Mouse (Mus musculus) spleen, adult 12 weeks (tissue): Measurements from ENCODE around the gene Tex48.

Experiments
- DNase-seq: peaks from one replicate; pipeline ENCODE4 v3.0.0; 2022; ENCODE audit warnings: low spot score

Tex48 gene

GRCm38 (mm10) chr4:63594459-63595110 is 27.6 kb downstream of the Tex48 start:
- no peak for DNase-seq

- DNase-seq, result no peak
Observed at GRCm38 (mm10) chr4:63590538-63590937, 31.7 kb downstream of the Tex48 start.

GRCm38 (mm10) chr4:63589987-63590386 is 32.2 kb downstream of the Tex48 start:
- no peak for DNase-seq

GRCm38 (mm10) chr4:63586240-63586639 is 36.0 kb downstream of the Tex48 start:
- DNase-seq, result no peak

- DNase-seq, result no peak
Observed at GRCm38 (mm10) chr4:63585216-63585615, 37.0 kb downstream of the Tex48 start.

GRCm38 (mm10) chr4:63582580-63582979 is 39.6 kb downstream of the Tex48 start:
- DNase-seq, result no peak

- DNase-seq, result no peak
Observed at GRCm38 (mm10) chr4:63580078-63580477, 42.1 kb downstream of the Tex48 start.

- no peak for DNase-seq
Observed at GRCm38 (mm10) chr4:63579649-63580048, 42.6 kb downstream of the Tex48 start.

GRCm38 (mm10) chr4:63572621-63573020 is 49.6 kb downstream of the Tex48 start:
- no peak for DNase-seq

GRCm38 (mm10) chr4:63570208-63570781 is 51.9 kb downstream of the Tex48 start:
- DNase-seq, result no peak

- DNase-seq, result no peak
Observed at GRCm38 (mm10) chr4:63569322-63569721, 52.9 kb downstream of the Tex48 start.

- no peak for DNase-seq
Observed at GRCm38 (mm10) chr4:63567712-63568390, 54.4 kb downstream of the Tex48 start.

- DNase-seq, result no peak
Observed at GRCm38 (mm10) chr4:63562742-63563141, 59.5 kb downstream of the Tex48 start.

GRCm38 (mm10) chr4:63561861-63562675 is 60.2 kb downstream of the Tex48 start:
- DNase-seq, result no peak

- DNase-seq, result no peak
Observed at GRCm38 (mm10) chr4:63560079-63560478, 62.1 kb downstream of the Tex48 start.

- no peak for DNase-seq
Observed at GRCm38 (mm10) chr4:63559127-63559697, 63.0 kb downstream of the Tex48 start.

- DNase-seq, result peak; percentile 73
Observed at GRCm38 (mm10) chr4:63558407-63559081, 63.7 kb downstream of the Tex48 start, which contains the start of gene Tmem268. Gene Tmem268, plus strand, starts transcription at chr4:63558781.

GRCm38 (mm10) chr4:63557124-63558059 is 64.8 kb downstream of the Tex48 start:
- no peak for DNase-seq
